Mouse (Mus musculus) adrenal gland, adult 2 months (tissue): Measurements from ENCODE around the gene Gm13272. TPM values are rescaled to one million over a fixed set of nuclear protein-coding genes. Genes with fewer than 3 reads are reported as not detected.
"Not testable (repeated sequence)": the region's sequence is repeated elsewhere in the genome, so short reads cannot be mapped to it uniquely, and the experiment has no call there.

Experiments
- DNase-seq: peaks from one replicate; pipeline ENCODE4 v3.0.0; 2021
- long read RNA-seq: library from polyadenylated mRNA; stranded (forward); transcript quantifications from one replicate; pipeline ENCODE4 v2.0.0, GENCODE M21; 2021
- polyA plus RNA-seq: library from polyadenylated mRNA; depleted of rRNA; stranded (reverse); fragments of >200 nt; gene quantifications from 2 replicates; pipeline ENCODE4 v1.2.3, GENCODE M21; 2012; rRNA removed
- total RNA-seq, 2 experiments: library from RNA; stranded (reverse); gene quantifications; 2 replicates each; pipeline ENCODE4 v1.2.3; 2021

Gene Gm13272
- total RNA-seq (not detected), polyA plus RNA-seq (not detected in 2 replicates)
- long read RNA-seq = 0 reads

DNA sequence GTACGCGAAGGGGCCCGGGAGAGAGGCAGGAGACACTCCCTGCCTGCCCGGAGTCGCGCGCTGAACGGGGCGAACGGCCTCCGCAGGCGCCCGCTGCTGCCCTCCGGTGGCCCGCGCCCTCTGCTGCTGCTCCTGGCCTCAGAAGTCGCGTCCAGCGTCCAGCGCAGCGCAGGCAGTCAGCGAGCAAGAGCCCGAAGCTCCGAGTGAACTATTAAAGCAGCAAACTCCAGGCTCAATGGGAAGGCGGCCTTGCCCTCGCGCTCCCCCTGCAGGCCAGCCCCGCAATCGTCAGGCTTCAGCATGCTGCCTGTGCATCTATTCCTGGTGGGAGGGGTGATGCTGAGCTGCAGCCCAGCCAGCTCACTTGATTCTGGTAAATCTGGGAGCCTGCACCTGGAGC is at the start of gene Gm13272:
TSS of gene Gm13272 (plus strand) at position 301 of the 400 bp plus-strand sequence.
- DNase-seq = not testable (repeated sequence)

DNA sequence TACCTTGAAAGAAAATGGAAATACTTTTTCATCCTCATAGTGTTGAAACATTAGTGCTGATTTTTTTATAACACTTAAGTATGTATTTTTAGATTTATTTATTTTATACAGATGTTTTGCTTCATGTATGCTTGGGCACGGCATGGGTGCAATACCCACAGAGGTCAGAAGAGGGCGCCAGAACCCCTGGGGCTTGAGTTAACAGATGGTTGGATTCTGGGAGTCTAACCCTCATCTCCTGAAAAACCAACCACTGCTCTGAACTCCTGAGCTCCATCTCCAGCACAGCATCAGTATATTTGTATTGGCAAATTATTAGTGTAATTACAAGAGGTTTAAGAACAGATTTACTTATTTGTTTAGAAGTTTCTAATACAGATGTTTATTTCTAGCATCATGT is 41.2 kb upstream of the Gm13272 start:
- DNase-seq = peak; percentile 70

DNA sequence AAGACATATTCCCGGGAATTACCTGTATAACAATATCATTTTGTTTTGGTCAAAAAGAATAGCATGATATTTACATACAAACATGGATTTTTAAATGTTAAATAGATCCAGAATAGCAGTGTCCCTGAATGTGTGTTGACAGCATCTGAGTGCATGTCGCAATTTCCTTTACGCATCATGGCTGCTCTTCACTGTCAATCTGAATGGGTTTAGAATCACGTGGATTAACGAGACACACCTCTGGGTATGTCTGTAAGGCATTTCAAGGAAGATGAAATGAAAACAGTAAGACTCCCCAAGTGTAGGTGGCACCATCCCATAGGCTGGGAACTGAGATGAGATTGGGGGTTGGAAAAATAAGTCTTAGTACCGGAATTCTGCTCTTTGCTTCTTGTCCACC is 40.6 kb upstream of the Gm13272 start:
- DNase-seq = no peak

DNA sequence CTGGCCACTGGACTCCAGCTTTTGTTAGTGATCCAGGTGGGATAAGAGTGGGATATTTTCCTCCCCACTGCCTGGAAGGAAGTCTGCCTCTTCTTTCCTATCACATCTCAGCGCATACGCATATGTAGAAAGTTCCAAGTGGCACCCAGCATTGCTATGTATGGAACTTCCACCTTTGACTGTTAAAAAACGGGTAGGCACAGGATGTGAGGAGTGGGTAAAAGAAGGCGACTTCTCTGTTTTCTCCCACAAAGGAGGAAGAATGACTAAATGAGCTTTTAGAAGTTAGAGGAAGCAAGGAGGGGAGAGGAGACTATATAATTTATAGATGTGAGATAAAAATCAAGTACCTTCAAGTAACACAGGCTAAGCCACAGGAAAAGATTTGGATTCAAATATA is 38.2 kb upstream of the Gm13272 start:
- DNase-seq = no peak

DNA sequence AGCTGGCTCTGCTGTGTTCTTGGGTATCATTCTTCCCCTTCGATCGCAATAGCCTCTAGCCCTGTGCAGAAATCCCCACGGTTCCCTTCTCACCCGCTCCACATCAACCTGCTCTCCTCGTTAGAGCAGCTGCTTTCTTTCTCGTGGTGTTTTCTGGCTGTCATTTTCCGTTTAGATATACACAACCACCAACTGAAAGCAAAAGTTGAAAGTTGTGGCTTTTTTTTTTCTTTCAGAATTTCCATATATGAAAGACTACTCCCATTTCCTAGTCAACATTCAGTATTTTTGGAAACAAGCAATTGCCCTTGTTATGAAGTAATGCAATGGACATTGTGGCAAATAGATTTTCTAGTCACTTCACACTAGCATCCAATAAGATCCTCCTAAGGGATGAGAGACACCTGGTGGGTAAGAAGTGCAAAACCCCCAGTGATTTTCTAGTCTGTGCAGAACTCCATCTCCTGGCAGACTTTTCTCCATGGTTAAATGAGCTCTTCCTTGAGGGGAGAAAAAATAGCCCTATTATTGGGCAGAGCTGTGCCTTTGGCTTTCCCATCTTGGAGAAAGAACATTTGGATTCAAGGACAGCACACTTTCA is 36.8 kb upstream of the Gm13272 start:
- no peak for DNase-seq

DNA sequence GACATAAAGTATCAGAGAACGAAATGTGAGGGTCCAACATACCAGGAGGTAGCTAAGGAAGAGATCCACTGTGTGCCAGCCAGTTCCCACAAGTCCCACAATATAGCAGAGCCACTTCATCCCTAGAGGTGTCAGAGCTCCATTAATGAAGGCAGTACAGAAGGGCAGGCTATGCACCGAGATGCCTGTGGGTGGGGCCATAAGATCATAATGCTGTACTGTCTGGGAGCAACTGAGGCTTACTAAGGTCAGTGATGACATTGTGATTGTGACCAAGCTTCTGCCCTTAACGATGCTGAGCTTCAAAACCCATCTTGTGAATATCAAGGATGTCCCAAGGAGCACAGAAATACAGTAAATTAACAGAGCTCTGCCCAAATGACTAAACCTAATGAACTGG is 35.4 kb upstream of the Gm13272 start:
- DNase-seq = no peak

DNA sequence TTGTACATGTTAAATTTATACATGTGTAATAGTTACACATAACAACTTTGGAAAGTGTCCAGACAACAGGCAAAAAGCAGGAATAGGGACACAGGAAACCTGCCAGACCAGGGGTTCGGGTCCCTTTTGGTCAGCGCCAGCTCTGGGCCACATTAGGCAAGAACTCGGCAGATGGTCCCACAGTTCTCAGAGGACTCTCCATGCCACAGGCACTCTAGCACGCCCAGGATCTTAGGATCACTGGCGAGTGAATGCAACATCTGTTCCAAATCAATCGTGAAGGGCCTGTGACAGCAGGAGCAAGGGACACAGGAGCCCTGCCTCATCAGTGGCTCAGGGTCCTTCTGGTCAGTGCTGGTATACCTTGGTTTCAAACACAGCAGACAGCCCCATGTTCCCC is 29.7 kb upstream of the Gm13272 start:
- DNase-seq = no peak

DNA sequence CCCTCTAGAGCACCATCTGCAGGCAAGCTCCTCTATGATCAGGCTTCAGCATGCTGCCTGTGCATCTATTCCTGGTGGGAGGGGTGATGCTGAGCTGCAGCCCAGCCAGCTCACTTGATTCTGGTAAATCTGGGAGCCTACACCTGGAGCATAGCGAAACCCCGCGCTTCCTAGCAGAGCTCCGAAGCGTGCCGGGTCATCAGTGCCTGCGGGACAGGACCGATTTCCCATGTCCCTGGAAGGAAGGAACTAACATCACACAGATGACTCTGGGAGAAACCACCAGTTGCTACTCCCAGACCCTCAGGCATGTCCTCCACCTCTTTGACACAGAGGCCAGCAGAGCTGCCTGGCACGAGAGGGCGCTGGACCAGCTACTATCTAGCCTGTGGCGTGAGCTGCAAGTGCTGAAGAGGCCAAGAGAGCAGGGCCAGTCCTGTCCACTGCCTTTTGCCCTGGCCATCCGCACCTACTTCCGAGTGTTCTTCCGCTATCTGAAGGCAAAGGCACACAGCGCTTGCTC is 24.8 kb upstream of the Gm13272 start, which contains the start of gene Gm13271:
TSS of gene Gm13271 (plus strand) at position 51 of the 523 bp plus-strand sequence.
- DNase-seq = peak; percentile 63

DNA sequence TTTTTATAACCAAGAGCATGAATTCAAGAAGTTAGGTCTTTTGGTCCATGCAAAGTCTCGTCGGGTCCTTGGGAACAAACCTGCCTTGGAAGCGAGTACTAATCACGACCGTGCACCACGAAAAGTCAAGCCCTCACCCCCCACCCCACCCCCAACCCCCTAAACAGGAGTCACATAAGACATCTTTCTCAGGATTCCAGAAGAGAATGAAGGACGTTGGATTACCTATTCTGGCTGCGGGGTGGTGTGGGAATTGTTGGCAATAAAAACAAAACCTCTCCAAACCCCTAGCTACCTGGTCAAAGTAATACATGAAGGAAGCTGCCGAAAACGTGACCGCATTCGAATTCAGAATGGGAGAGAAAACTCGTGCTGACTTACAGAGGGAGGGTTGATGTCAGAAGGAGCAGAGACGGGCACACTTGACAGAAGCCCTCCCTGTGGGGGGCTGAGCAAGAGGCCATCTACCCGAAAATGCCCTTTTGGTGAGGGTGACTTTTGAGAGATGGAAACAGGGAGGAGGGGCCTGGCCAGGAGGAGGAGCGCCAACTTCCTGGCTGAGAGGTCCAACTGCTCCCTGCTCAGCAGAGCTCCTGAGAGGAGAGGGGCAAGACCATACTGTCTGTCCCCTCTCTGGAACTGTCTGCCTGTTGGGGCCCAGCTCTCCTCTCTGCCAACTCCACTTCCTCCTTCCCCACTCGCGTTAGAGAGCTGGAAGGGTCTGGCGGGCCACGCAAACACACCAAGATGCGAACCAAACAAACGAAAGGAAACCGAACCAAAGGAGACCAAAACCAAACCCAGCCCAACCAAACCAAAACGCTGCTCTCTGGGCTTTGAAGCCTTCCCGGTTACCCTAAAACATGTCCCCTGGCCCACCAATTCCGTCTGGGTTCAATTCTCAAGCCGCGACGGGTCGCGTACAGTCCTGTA is 22.8 kb upstream of the Gm13272 start:
- DNase-seq = peak; percentile 43

DNA sequence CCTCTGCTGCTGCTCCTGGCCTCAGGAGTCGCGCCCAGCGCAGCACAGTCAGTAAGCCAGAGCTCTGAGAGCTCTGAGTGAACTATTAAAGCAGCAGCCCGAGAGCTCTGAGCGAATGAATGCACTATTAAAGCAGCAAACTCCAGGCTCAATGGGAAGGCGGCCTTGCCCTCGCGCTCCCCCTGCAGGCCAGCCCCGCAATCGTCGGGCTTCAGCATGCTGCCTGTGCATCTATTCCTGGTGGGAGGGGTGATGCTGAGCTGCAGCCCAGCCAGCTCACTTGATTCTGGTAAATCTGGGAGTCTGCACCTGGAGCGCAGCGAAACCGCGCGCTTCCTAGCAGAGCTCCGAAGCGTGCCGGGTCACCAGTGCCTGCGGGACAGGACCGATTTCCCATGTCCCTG is 22.0 kb upstream of the Gm13272 start:
- peak; percentile 92 for DNase-seq

DNA sequence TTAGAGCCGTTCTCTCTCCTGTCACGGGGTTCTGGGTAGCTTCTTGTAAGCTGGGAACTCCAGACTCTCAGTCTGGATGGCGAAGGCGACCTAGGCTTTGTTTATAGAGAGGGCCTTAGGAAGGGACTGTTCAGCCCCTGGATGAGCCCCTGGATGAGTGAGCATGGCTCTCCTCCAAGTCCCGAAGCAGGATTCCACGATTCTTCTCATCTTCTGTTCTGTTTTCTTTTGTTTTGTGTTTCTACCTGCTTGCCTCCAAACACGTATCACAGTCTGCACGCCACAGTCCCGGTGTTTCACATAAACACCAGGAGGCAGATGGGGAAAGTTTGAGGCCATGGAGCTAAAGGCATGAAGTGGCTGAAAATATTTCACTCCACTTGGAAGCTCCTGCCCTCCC is 20.9 kb upstream of the Gm13272 start:
- DNase-seq = not testable (repeated sequence)

DNA sequence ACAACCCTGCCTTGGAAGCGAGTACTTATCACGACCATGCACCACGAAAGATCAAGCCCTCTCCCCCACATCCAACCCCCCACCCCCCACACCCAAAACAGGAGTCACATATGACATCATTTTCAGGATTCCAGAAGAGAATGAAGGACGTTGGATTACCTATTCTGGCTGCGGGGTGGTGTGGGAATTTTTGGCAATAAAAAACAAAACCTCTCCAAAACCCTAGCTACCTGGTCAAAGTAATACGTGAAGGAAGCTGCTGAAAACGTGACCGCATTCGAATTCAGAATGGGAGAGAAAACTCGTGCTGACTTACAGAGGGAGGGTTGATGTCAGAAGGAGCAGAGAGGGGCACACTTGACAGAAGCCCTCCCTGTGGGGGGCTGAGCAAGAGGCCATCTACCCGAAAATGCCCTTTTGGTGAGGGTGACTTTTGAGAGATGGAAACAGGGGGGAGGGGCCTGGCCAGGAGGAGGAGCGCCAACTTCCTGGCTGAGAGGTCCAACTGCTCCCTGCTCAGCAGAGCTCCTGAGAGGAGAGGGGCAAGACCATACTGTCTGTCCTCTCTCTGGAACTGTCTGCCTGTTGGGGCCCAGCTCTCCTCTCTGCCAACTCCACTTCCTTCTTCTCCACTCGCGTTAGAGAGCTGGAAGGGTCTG is 19.9 kb upstream of the Gm13272 start, which contains the start of gene Gm13283:
TSS of gene Gm13283 (plus strand) at position 510 of the 659 bp plus-strand sequence.
- DNase-seq = peak; percentile 26

DNA sequence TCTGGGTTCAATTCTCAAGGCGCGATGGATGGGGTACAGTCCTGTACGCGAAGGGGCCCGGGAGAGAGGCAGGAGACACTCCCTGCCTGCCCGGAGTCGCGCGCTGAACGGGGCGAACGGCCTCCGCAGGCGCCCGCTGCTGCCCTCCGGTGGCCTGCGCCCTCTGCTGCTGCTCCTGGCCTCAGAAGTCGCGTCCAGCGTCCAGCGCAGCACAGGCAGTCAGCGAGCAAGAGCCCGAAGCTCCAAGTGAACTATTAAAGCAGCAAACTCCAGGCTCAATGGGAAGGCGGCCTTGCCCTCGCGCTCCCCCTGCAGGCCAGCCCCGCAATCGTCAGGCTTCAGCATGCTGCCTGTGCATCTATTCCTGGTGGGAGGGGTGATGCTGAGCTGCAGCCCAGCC is 19.2 kb upstream of the Gm13272 start:
- DNase-seq = peak; percentile 90

DNA sequence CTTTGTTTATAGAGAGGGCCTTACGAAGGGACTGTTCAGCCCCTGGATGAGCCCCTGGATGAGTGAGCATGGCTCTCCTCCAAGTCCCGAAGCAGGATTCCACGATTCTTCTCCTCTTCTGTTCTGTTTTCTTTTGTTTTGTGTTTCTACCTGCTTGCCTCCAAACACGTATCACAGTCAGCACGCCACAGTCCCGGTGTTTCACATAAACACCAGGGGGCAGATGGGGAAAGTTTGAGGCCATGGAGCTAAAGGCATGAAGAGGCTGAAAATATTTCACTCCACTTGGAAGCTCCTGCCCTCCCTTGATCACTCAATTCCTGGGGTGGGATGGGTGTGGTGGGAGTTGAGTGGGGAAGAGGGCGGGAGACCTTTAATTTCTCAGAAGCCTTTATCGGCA is 17.9 kb upstream of the Gm13272 start:
- DNase-seq = peak; percentile 45

DNA sequence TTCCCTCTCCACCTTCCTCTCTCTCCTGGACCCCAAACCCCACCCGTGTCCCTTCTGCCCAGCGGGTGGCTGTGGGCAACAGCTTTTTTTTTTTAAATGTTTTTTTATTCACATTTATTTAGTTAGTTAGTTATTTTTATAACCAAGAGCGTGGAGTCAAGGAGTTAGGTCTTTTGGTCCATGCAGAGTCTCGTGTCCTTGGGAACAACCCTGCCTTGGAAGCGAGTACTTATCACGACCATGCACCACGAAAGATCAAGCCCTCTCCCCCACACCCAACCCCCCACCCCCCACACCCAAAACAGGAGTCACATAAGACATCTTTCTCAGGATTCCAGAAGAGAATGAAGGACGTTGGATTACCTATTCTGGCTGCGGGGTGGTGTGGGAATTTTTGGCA is 17.3 kb upstream of the Gm13272 start:
- DNase-seq = not testable (repeated sequence)

DNA sequence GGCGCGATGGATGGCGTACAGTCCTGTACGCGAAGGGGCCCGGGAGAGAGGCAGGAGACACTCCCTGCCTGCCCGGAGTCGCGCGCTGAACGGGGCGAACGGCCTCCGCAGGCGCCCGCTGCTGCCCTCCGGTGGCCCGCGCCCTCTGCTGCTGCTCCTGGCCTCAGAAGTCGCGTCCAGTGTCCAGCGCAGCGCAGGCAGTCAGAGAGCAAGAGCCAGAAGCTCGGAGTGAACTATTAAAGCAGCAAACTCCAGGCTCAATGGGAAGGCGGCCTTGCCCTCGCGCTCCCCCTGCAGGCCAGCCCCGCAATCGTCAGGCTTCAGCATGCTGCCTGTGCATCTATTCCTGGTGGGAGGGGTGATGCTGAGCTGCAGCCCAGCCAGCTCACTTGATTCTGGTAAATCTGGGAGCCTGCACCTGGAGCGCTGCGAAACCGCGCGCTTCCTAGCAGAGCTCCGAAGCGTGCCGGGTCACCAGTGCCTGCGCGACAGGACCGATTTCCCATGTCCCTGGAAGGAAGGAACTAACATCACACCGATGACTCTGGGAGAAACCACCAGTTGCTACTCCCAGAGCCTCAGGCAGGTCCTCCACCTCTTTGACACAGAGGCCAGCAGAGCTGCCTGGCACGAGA is 16.1 kb upstream of the Gm13272 start:
- DNase-seq = peak; percentile 86

DNA sequence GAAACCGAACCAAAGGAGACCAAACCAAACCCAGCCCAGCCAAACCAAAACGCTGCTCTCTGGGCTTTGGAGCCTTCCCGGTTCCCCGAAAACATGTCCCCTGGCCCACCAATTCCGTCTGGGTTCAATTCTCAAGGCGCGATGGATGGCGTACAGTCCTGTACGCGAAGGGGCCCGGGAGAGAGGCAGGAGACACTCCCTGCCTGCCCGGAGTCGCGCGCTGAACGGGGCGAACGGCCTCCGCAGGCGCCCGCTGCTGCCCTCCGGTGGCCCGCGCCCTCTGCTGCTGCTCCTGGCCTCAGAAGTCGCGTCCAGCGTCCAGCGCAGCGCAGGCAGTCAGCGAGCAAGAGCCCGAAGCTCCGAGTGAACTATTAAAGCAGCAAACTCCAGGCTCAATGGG is 6.1 kb upstream of the Gm13272 start, which contains the start of gene Gm13290:
TSS of gene Gm13290 (plus strand) at position 301 of the 400 bp plus-strand sequence.
- DNase-seq = not testable (repeated sequence)

DNA sequence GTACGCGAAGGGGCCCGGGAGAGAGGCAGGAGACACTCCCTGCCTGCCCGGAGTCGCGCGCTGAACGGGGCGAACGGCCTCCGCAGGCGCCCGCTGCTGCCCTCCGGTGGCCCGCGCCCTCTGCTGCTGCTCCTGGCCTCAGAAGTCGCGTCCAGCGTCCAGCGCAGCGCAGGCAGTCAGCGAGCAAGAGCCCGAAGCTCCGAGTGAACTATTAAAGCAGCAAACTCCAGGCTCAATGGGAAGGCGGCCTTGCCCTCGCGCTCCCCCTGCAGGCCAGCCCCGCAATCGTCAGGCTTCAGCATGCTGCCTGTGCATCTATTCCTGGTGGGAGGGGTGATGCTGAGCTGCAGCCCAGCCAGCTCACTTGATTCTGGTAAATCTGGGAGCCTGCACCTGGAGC is 3.0 kb upstream of the Gm13272 start, which contains the start of gene Gm13289:
TSS of gene Gm13289 (plus strand) at position 301 of the 400 bp plus-strand sequence.
- DNase-seq = not testable (repeated sequence)

DNA sequence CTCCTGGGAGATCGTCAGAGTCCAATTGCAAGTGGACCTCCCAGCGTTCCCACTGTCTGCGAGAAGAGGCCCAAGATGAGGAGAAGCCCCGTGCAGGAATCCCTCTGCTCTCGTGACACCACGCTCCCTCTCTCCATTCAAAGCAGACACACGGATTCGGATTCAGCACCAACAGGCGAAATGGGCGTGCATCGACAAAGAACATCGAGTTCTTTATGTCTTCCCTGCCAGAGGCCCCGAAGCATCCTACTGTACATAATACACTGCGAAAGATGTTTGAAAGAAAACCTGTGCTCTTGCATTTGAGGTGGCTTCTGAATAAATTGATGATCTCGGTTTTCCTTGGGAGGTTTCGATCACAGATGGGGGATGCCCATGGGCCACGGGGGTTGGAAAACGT is 670 bp downstream of the Gm13272 start:
- DNase-seq = not testable (repeated sequence)

DNA sequence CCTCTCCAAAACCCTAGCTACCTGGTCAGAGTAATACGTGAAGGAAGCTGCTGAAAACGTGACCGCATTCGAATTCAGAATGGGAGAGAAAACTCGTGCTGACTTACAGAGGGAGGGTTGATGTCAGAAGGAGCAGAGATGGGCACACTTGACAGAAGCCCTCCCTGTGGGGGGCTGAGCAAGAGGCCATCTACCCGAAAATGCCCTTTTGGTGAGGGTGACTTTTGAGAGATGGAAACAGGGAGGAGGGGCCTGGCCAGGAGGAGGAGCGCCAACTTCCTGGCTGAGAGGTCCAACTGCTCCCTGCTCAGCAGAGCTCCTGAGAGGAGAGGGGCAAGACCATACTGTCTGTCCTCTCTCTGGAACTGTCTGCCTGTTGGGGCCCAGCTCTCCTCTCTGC is 2.2 kb downstream of the Gm13272 start, which contains the start of gene Ifnz:
TSS of gene Ifnz (plus strand) at position 301 of the 400 bp plus-strand sequence.
- not testable (repeated sequence) for DNase-seq

DNA sequence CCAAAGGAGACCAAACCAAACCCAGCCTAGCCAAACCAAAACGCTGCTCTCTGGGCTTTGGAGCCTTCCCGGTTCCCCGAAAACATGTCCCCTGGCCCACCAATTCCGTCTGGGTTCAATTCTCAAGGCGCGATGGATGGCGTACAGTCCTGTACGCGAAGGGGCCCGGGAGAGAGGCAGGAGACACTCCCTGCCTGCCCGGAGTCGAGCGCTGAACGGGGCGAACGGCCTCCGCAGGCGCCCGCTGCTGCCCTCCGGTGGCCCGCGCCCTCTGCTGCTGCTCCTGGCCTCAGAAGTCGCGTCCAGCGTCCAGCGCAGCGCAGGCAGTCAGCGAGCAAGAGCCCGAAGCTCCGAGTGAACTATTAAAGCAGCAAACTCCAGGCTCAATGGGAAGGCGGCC is 2.7 kb downstream of the Gm13272 start:
- peak; percentile 48 for DNase-seq
